Mouse (Mus musculus): ENCODE measurements at regions not wholly inside any gene's neighbourhood (a gene's known extent, or its start where the extent isn't known, plus 50 kb on each side); places are given as distances from the start of the nearest gene placed in this dataset.

- ATAC-seq (replicated peaks in 1 of 2; ENCODE audit: insufficient read depth in 1 of 2, low FRiP score in 2 of 2, low TSS enrichment in 1 of 2, low read depth in 1 of 2, poor library complexity in 2 of 2, severe bottlenecking in 2 of 2), result no peak
These were observed 221.4 kb upstream of the Pou3f3 start for GRCm38 (mm10) chr1:42474197-42474596.

DNA sequence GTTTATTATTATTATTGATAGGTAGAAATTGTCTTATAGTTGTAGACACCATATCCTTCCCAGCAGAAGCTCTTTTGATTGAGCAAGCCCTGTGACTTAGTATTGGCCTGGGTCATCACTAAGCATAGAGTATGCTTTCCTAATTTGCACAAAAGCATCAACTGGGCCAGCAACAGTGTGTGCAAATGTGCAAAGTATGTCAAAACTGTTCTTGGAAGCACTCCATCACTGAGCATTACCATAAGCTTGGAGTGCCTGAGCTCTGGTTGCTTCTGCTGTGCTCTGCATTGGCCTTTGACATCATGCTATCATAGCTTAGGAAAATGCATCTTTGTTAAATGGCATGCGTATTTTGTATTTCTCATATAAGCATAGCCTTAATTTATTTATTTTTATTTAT lies 220.7 kb upstream of the Pou3f3 start:
- ATAC-seq (replicated peaks in 1 of 2; ENCODE audit: insufficient read depth in 1 of 2, low FRiP score in 2 of 2, low TSS enrichment in 1 of 2, low read depth in 1 of 2, poor library complexity in 2 of 2, severe bottlenecking in 2 of 2), result no peak

DNA sequence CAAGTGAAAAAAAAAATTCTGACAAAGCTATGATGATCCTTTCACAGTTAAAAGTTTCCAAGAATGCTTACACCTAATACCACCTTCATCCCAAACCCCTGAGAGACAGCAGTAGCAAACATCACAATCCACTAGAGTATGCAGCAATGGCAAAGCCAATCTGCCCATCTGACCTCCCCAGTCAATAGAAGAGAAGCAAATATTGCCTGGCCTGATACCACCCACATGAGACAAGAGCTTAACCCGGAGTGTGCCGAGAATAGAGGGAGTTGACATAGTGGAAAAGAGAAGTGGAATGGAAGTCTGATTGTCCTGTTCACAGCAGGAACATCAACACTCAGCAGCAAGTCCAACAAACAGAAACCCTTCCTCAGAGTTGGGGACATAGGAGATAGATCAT lies 219.9 kb upstream of the Pou3f3 start:
- no peak for ATAC-seq (replicated peaks in 1 of 2; ENCODE audit: insufficient read depth in 1 of 2, low FRiP score in 2 of 2, low TSS enrichment in 1 of 2, low read depth in 1 of 2, poor library complexity in 2 of 2, severe bottlenecking in 2 of 2)

DNA sequence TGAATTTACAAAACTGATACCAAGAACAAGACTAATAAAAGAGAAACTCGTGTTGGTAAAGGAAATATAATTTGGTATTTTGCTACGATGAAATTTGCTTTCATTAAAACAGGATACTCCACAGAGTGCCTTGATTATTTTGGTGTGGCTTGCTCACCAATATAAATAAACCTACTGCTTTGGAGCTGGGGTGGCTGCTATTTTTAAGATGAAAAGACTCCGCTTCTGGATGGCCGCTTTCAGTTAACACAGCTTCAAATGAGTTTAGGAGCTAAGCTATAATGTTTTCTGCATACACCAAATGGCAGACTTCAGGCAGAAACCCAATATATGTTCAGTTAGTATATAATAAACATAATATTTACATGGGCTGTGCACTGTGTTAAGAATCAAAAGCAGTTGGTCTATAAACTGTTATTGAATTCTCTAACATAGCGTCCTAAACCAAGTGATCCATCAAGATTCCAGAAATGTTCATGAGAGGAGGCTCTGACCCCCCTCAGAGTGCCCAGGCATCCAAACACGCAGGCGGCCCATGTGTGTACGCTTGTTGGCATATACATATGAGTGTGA lies 215.1 kb upstream of the Pou3f3 start:
- no peak for ATAC-seq (replicated peaks in 1 of 2; ENCODE audit: insufficient read depth in 1 of 2, low FRiP score in 2 of 2, low TSS enrichment in 1 of 2, low read depth in 1 of 2, poor library complexity in 2 of 2, severe bottlenecking in 2 of 2)

DNA sequence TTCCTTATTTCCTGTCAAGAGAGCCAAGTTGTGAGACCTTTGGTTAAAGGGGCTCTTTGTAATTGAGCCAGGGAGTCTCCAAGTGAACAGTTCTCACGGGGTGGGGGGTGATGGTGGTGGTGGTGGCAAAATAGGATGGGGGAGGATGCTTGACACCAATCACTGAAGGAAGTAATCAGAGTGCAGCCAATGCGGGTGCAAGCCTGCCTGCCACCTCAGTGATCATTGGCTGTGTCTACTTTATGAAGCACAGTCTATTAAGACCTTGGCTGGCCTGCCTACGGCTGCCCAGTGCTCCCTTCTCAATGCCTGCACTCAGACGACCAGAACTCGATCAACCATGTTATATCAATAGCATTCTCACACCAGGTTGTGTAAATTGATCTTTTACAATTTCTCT lies 206.0 kb upstream of the Pou3f3 start:
- ATAC-seq (replicated peaks in 1 of 2; ENCODE audit: insufficient read depth in 1 of 2, low FRiP score in 2 of 2, low TSS enrichment in 1 of 2, low read depth in 1 of 2, poor library complexity in 2 of 2, severe bottlenecking in 2 of 2), result no peak

GRCm38 (mm10) chr1:42490856-42491643 lies 204.5 kb upstream of the Pou3f3 start:
- no peak for ATAC-seq (replicated peaks in 1 of 2; ENCODE audit: insufficient read depth in 1 of 2, low FRiP score in 2 of 2, low TSS enrichment in 1 of 2, low read depth in 1 of 2, poor library complexity in 2 of 2, severe bottlenecking in 2 of 2)

- no peak for ATAC-seq (replicated peaks in 1 of 2; ENCODE audit: insufficient read depth in 1 of 2, low FRiP score in 2 of 2, low TSS enrichment in 1 of 2, low read depth in 1 of 2, poor library complexity in 2 of 2, severe bottlenecking in 2 of 2)
These were observed 203.8 kb upstream of the Pou3f3 start for GRCm38 (mm10) chr1:42491644-42492277.

DNA sequence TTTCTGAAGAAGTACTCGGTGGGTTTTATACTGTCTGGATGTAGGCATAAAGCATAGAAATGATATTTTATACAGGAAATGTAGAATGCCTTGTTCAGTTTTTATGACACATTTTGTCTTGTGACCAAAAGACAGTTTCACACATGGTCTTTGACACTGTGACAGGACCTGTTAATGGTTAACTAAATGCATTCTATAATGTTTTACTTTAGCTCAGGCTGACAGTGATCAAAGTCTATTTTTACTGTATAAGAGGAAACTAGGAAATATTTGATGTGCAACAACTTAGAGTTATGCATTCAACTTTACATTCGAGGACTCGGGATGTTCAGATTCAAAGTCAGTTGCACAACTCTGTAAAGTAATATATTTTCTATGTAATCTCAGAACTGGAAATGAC lies 199.5 kb upstream of the Pou3f3 start:
- no peak for ATAC-seq (replicated peaks in 1 of 2; ENCODE audit: insufficient read depth in 1 of 2, low FRiP score in 2 of 2, low TSS enrichment in 1 of 2, low read depth in 1 of 2, poor library complexity in 2 of 2, severe bottlenecking in 2 of 2)

GRCm38 (mm10) chr1:42496433-42496832 lies 199.1 kb upstream of the Pou3f3 start:
- no peak for ATAC-seq (replicated peaks in 1 of 2; ENCODE audit: insufficient read depth in 1 of 2, low FRiP score in 2 of 2, low TSS enrichment in 1 of 2, low read depth in 1 of 2, poor library complexity in 2 of 2, severe bottlenecking in 2 of 2)

- ATAC-seq (replicated peaks in 1 of 2; ENCODE audit: insufficient read depth in 1 of 2, low FRiP score in 2 of 2, low TSS enrichment in 1 of 2, low read depth in 1 of 2, poor library complexity in 2 of 2, severe bottlenecking in 2 of 2), result no peak
These were observed 196.7 kb upstream of the Pou3f3 start for GRCm38 (mm10) chr1:42498901-42499300.

GRCm38 (mm10) chr1:42504491-42504890 lies 191.1 kb upstream of the Pou3f3 start:
- ATAC-seq (replicated peaks in 1 of 2; ENCODE audit: insufficient read depth in 1 of 2, low FRiP score in 2 of 2, low TSS enrichment in 1 of 2, low read depth in 1 of 2, poor library complexity in 2 of 2, severe bottlenecking in 2 of 2), result no peak

DNA sequence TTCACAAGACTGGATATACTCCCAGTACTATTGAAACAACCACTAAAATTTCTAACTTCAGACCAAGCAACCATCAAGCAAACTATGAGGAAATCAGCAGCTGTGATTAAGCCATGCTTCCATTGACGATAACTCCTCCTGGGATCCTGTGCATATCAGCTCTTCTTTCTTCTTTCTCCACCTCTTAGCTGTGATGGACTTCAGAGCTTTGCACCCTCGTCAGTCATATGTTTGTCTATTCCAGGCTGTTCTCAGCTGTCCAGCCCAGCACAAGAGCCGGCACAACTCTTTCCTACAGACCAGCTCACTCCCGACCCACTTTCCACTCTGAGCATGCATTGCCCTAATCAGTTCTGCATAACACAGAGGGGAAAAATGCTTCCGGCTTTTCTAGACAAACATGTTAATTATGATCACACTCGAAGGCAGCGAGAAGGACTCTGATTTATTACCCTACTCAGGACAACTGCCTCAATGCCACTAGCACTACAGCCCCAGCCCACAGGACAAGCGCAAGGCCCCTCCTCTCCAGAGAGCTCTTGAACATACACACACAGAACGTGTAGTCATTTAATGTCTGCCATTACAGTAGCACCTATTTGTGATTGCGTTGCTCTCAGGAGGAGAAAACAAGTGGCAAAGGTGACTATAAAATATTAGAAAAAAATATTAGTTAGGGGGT lies 190.4 kb upstream of the Pou3f3 start:
- no peak for ATAC-seq (replicated peaks in 1 of 2; ENCODE audit: insufficient read depth in 1 of 2, low FRiP score in 2 of 2, low TSS enrichment in 1 of 2, low read depth in 1 of 2, poor library complexity in 2 of 2, severe bottlenecking in 2 of 2)

GRCm38 (mm10) chr1:42514417-42514816 lies 181.2 kb upstream of the Pou3f3 start:
- ATAC-seq (replicated peaks in 1 of 2; ENCODE audit: insufficient read depth in 1 of 2, low FRiP score in 2 of 2, low TSS enrichment in 1 of 2, low read depth in 1 of 2, poor library complexity in 2 of 2, severe bottlenecking in 2 of 2), result no peak

- ATAC-seq (replicated peaks in 1 of 2; ENCODE audit: insufficient read depth in 1 of 2, low FRiP score in 2 of 2, low TSS enrichment in 1 of 2, low read depth in 1 of 2, poor library complexity in 2 of 2, severe bottlenecking in 2 of 2), result no peak
These were observed 171.2 kb upstream of the Pou3f3 start for GRCm38 (mm10) chr1:42524401-42524800.

DNA sequence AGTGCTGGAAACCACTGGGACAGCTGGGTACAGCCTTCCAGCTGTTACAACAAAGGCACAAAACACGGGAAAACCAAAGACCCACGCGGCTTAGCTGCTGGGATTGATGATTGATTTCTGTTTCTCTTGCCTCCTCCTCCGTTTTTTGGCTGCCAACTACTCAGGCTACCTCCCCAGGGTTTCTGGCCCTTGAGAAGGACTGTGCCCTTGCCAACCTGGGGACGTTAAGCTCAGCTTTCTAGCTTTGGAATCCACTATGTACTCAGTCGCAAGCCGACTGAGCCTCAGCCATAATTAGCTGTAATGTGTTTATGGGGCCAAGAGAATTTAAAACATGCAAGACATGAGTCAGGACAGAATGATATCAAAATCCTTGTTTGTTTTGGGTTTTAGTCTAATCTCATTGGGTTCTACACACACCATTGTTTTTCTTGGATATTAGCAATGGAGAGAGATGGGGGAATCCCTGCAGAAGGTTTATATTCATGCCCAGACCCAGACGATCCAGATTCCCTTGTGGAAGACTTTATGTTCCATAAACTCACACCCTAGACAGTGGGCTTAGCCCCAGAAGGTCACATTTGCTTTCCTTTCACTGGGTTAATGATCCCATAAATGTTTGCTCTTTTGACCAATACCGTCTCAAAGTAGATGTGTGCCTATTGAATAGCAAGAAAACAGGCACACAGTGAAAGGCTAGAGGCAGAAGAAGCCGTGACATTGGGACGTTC lies 167.7 kb upstream of the Pou3f3 start:
- no peak for ATAC-seq (replicated peaks in 1 of 2; ENCODE audit: insufficient read depth in 1 of 2, low FRiP score in 2 of 2, low TSS enrichment in 1 of 2, low read depth in 1 of 2, poor library complexity in 2 of 2, severe bottlenecking in 2 of 2)

- no peak for ATAC-seq (replicated peaks in 1 of 2; ENCODE audit: insufficient read depth in 1 of 2, low FRiP score in 2 of 2, low TSS enrichment in 1 of 2, low read depth in 1 of 2, poor library complexity in 2 of 2, severe bottlenecking in 2 of 2)
These were observed 162.7 kb upstream of the Pou3f3 start for GRCm38 (mm10) chr1:42532908-42533307.

- no peak for ATAC-seq (replicated peaks in 1 of 2; ENCODE audit: insufficient read depth in 1 of 2, low FRiP score in 2 of 2, low TSS enrichment in 1 of 2, low read depth in 1 of 2, poor library complexity in 2 of 2, severe bottlenecking in 2 of 2)
These were observed 156.5 kb upstream of the Pou3f3 start for GRCm38 (mm10) chr1:42539066-42539539.
